Mouse (Mus musculus) kidney, adult 2 months (tissue): ENCODE measurements around the gene Tssc4. TPM values are rescaled to one million over a fixed set of nuclear protein-coding genes. Genes with fewer than 3 reads are reported as not detected.
A peak's percentile ranks its signal among the peaks of the same experiment; 100 is the strongest.

Source experiments
- DNase-seq: peaks from one replicate; pipeline ENCODE4 v3.0.0; 2021
- H3K27ac ChIP-seq: fragments of 200-500 bp; 2 replicates; pipeline ENCODE4 v1.5.1; 2012; ENCODE audit warnings: low read depth, low read length, control low read depth, inconsistent platforms; ENCODE audit not compliant: insufficient read depth
- H3K27me3 ChIP-seq: fragments of 200-500 bp; replicated peaks from 2 replicates; pipeline ENCODE4 v1.6.1; 2012; ENCODE audit warnings: mild to moderate bottlenecking, moderate library complexity, low read length, inconsistent platforms; ENCODE audit not compliant: control insufficient read depth, insufficient read depth
- H3K36me3 ChIP-seq: fragments of 200-500 bp; 2 replicates; pipeline ENCODE4 v1.6.1; 2012; ENCODE audit warnings: mild to moderate bottlenecking, moderate library complexity, low read length, inconsistent platforms; ENCODE audit not compliant: control insufficient read depth, insufficient read depth
- H3K4me1 ChIP-seq: fragments of 200-500 bp; 2 replicates; pipeline ENCODE4 v1.6.1; 2011; ENCODE audit warnings: low read length; ENCODE audit not compliant: control insufficient read depth, insufficient read depth
- H3K4me3 ChIP-seq: fragments of 200-500 bp; 2 replicates; pipeline ENCODE4 v1.5.1; 2011; ENCODE audit warnings: mild to moderate bottlenecking, low read depth, low read length, control low read depth; ENCODE audit not compliant: insufficient read depth
- CTCF ChIP-seq: fragments of 200-500 bp; conservative IDR thresholded peaks from 2 replicates; pipeline ENCODE4 v1.5.1; 2011; ENCODE audit warnings: low read depth, mild to moderate bottlenecking, control low read depth, low read length, moderate library complexity, mixed read lengths; ENCODE audit not compliant: insufficient read depth, insufficient read length
- POLR2A ChIP-seq: fragments of 200-500 bp; IDR thresholded peaks from one replicate; pipeline ENCODE4 v1.6.1; 2011; ENCODE audit warnings: low read depth, low read length, control low read depth
- WGBS: fragments of 180-500 bp; shearing (Covaris S2); methylation state at CpG from one replicate; pipeline ENCODE4 v1.1.7; 2018; 5-methylcytosine and 5-hydroxymethylcytosine counted together
- polyA plus RNA-seq: library from polyadenylated mRNA; depleted of rRNA; stranded (reverse); fragments of >200 nt; gene quantifications from 2 replicates; pipeline ENCODE4 v1.2.3, GENCODE M21; 2012

Tssc4 gene
- polyA plus RNA-seq, 1 experiment, result 64.8 TPM

GRCm38 (mm10) chr7:143059202-143059870 lies 9.7 kb upstream of the Tssc4 start:
- no peak overlapping the region for H3K4me3 ChIP-seq
- peaks cover 34% of the 10 kb centered on the region for H3K4me1 ChIP-seq
- peak overlapping the region; percentile 49 for H3K27ac ChIP-seq
- H3K36me3 ChIP-seq, result peaks cover 1% of the 10 kb centered on the region
- DNase-seq, result peak; percentile 50
- no peaks in the 10 kb centered on the region for H3K27me3 ChIP-seq
- TF ChIP-seq POLR2A (no peak), CTCF (no peak)
- WGBS, result 35% methylated on average over 5 of the region's 5 CpGs

GRCm38 (mm10) chr7:143062704-143063103 lies 6.3 kb upstream of the Tssc4 start:
- Histone ChIP-seq H3K27me3 (no peaks in the 10 kb centered on the region), H3K36me3 (peaks cover 3% of the 10 kb centered on the region), H3K4me1 (peaks cover 5% of the 10 kb centered on the region), H3K27ac (no peak overlapping the region), H3K4me3 (no peak overlapping the region)
- TF ChIP-seq CTCF, result no peak
- TF ChIP-seq POLR2A, result no peak
- DNase-seq, result peak; percentile 38
- WGBS, result 62% methylated on average over 2 of the region's 2 CpGs

GRCm38 (mm10) chr7:143064226-143064625 lies 4.8 kb upstream of the Tssc4 start:
- Histone ChIP-seq H3K36me3 (peaks cover 3% of the 10 kb centered on the region), H3K27me3 (no peaks in the 10 kb centered on the region), H3K27ac (no peak overlapping the region), H3K4me3 (no peak overlapping the region), H3K4me1 (peaks cover 8% of the 10 kb centered on the region; the same call in 1 of the 2 replicates)
- no peak for DNase-seq
- 66% methylated on average over 6 of the region's 6 CpGs for WGBS
- TF ChIP-seq POLR2A (no peak), CTCF (no peak)

- TF ChIP-seq POLR2A, result no peak
- no peak for TF ChIP-seq CTCF
- H3K36me3 ChIP-seq, result peaks cover 3% of the 10 kb centered on the region
- no peak overlapping the region for H3K27ac ChIP-seq
- peak; percentile 31 for DNase-seq
- no peaks in the 10 kb centered on the region for H3K27me3 ChIP-seq
- whole genome bisulfite sequencing, result 63% methylated on average over 2 of the region's 2 CpGs
- peaks cover 15% of the 10 kb centered on the region for H3K4me1 ChIP-seq
- H3K4me3 ChIP-seq, result no peak overlapping the region
Measured at GRCm38 (mm10) chr7:143065692-143066091, 3.4 kb upstream of the Tssc4 start.

GRCm38 (mm10) chr7:143067469-143067868 lies 1.6 kb upstream of the Tssc4 start:
- Histone ChIP-seq H3K27ac (no peak overlapping the region), H3K36me3 (peaks cover 3% of the 10 kb centered on the region), H3K4me1 (peaks cover 15% of the 10 kb centered on the region), H3K27me3 (no peaks in the 10 kb centered on the region), H3K4me3 (no peak overlapping the region)
- WGBS, result 57% methylated on average over 2 of the region's 2 CpGs
- TF ChIP-seq CTCF (no peak), POLR2A (no peak)
- no peak for DNase-seq

- H3K27ac ChIP-seq, result peak overlapping the region; percentile 91; the same call in 1 of the 2 replicates
- 88% methylated on average over 3 of the region's 3 CpGs for WGBS
- no peak for TF ChIP-seq POLR2A
- no peak for TF ChIP-seq CTCF
- peaks cover 3% of the 10 kb centered on the region for H3K36me3 ChIP-seq
- DNase-seq, result peak; percentile 20
- peaks cover 15% of the 10 kb centered on the region for H3K4me1 ChIP-seq
- no peaks in the 10 kb centered on the region for H3K27me3 ChIP-seq
- H3K4me3 ChIP-seq, result no peak overlapping the region
Measured at GRCm38 (mm10) chr7:143067897-143068296, 1.2 kb upstream of the Tssc4 start.

GRCm38 (mm10) chr7:143068316-143068881 lies 650 bp upstream of the Tssc4 start:
- TF ChIP-seq CTCF (no peak), POLR2A (no peak)
- Histone ChIP-seq H3K36me3 (peaks cover 2% of the 10 kb centered on the region), H3K4me1 (peaks cover 15% of the 10 kb centered on the region), H3K27ac (peak overlapping the region; percentile 91), H3K4me3 (peak overlapping the region; percentile 34), H3K27me3 (no peaks in the 10 kb centered on the region)
- peak; percentile 65 for DNase-seq
- 40% methylated on average over 13 of the region's 13 CpGs for WGBS
